Mouse (Mus musculus) ES-Bruce4 (cell line): ENCODE data around the gene Osbpl2. TPM values are rescaled to one million over a fixed set of nuclear protein-coding genes. Genes with fewer than 3 reads are reported as not detected.

Experiments
- H3K27ac ChIP-seq: 2 replicates; pipeline ENCODE4 v1.5.1; 2012; ENCODE audit warnings: low read length, inconsistent platforms; ENCODE audit not compliant: insufficient read depth
- H3K27me3 ChIP-seq: 2 replicates; pipeline ENCODE4 v1.6.1; 2012; ENCODE audit warnings: mild to moderate bottlenecking, low read length, inconsistent platforms; ENCODE audit not compliant: control insufficient read depth, poor library complexity, insufficient read depth, severe bottlenecking
- H3K36me3 ChIP-seq: 2 replicates; pipeline ENCODE4 v1.6.1; 2012; ENCODE audit warnings: inconsistent platforms, mild to moderate bottlenecking, low read length, moderate library complexity; ENCODE audit not compliant: control insufficient read depth, poor library complexity, insufficient read depth, severe bottlenecking
- H3K4me1 ChIP-seq: one replicate; pipeline ENCODE4 v1.8.1; 2011; ENCODE audit warnings: low read length; ENCODE audit not compliant: control insufficient read depth, insufficient read depth
- H3K4me3 ChIP-seq: 2 replicates; pipeline ENCODE4 v1.5.1; 2011; ENCODE audit warnings: low read depth, mild to moderate bottlenecking, low read length
- H3K9ac ChIP-seq: 2 replicates; pipeline ENCODE4 v1.6.1; 2012; ENCODE audit warnings: low read depth, mild to moderate bottlenecking, inconsistent platforms; ENCODE audit not compliant: poor library complexity, severe bottlenecking
- H3K9me3 ChIP-seq: replicated peaks from 2 replicates; pipeline ENCODE4 v1.6.1; 2012; ENCODE audit warnings: mild to moderate bottlenecking, low read length, inconsistent platforms; ENCODE audit not compliant: control insufficient read depth, poor library complexity, insufficient read depth, severe bottlenecking
- CTCF ChIP-seq: IDR thresholded peaks from one replicate; pipeline ENCODE4 v1.8.1; 2011; ENCODE audit warnings: low read depth, low read length
- EP300 ChIP-seq: IDR thresholded peaks from 2 replicates; pipeline ENCODE4 v1.6.1; 2011; ENCODE audit warnings: low read depth, low read length; ENCODE audit not compliant: insufficient read depth
- POLR2A ChIP-seq: IDR thresholded peaks from one replicate; pipeline ENCODE4 v1.8.1; 2011; ENCODE audit warnings: low read length; ENCODE audit not compliant: insufficient read depth
- polyA plus RNA-seq: library from polyadenylated mRNA; stranded (reverse); fragments of >200 nt; gene quantifications from 2 replicates; pipeline ENCODE4 v1.2.4, GENCODE M21; 2011; ENCODE audit warnings: low read depth; ENCODE audit not compliant: missing spikeins, insufficient read depth, insufficient read length

The Osbpl2 gene
- polyA plus RNA-seq, 1 experiment, result 18.9 TPM

DNA sequence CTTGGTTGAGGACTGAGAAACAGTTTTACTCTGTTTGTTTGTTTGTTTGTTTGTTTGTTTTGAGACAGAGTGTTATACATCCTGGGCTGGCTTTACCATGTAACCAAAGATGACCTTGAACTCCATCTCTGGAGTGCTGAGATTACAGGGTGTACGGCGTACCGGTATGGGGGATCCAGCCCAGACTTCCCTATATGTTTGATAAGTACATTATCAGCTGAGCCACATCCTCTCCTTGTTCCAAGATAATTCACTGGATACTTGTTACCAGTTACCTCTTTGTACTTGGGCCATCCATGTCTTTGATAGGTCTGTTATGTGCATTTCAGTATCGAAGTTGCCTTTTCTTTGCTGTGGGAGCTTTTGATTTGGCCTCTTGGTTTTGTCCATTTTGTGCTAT, 14.1 kb downstream of the Osbpl2 start:
- H3K27ac ChIP-seq, result no peak overlapping the region
- H3K36me3 ChIP-seq, result no peaks in the 10 kb centered on the region
- H3K27me3 ChIP-seq, result no peaks in the 10 kb centered on the region
- H3K9me3 ChIP-seq, result no peaks in the 10 kb centered on the region
- H3K4me3 ChIP-seq, result no peak overlapping the region
- TF ChIP-seq EP300 (no peak), POLR2A (no peak), CTCF (no peak)
- H3K9ac ChIP-seq, result no peak overlapping the region
- H3K4me1 ChIP-seq, result no peaks in the 10 kb centered on the region

DNA sequence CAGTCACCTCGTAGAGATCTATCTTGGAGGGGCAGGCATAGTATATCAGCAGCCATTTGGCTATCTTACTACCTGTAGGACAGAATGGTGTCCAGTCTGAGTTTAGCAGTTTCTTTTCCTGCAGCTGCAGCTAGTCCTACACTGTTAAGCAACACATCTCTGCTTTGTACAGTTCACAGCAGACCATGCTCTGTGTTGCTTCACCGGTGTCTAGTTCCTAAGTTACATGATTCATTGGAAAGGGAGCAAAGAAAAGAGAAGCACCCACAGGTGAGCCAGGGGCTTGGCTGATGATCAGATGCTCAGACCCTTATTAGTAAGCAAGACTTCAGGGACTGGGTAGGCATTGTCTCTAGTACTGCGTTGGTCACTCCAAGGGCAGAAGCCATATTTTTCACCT, 14.8 kb downstream of the Osbpl2 start:
- no peak for TF ChIP-seq EP300
- TF ChIP-seq CTCF, result no peak
- TF ChIP-seq POLR2A, result no peak
- H3K9ac ChIP-seq, result no peak overlapping the region
- H3K9me3 ChIP-seq, result no peaks in the 10 kb centered on the region

GRCm38 (mm10) chr2:180135414-180135813, 16.3 kb downstream of the Osbpl2 start:
- Histone ChIP-seq H3K27ac (no peak overlapping the region), H3K4me1 (no peaks in the 10 kb centered on the region), H3K27me3 (no peaks in the 10 kb centered on the region), H3K36me3 (no peaks in the 10 kb centered on the region), H3K9ac (no peak overlapping the region), H3K4me3 (no peak overlapping the region), H3K9me3 (no peaks in the 10 kb centered on the region)
- TF ChIP-seq EP300, result no peak

More for the DNA sequence above, 14.8 kb downstream of the Osbpl2 start:
- Histone ChIP-seq H3K36me3 (no peaks in the 10 kb centered on the region), H3K27me3 (no peaks in the 10 kb centered on the region), H3K27ac (no peak overlapping the region), H3K4me1 (no peaks in the 10 kb centered on the region), H3K4me3 (no peak overlapping the region)

- H3K9ac ChIP-seq, result no peak overlapping the region
- H3K4me3 ChIP-seq, result no peak overlapping the region
- no peaks in the 10 kb centered on the region for H3K9me3 ChIP-seq
- no peak overlapping the region for H3K27ac ChIP-seq
- no peaks in the 10 kb centered on the region for H3K4me1 ChIP-seq
- H3K27me3 ChIP-seq, result no peaks in the 10 kb centered on the region
- H3K36me3 ChIP-seq, result peaks cover 4% of the 10 kb centered on the region; the same call in 1 of the 2 replicates
- TF ChIP-seq CTCF (no peak), POLR2A (no peak), EP300 (no peak)
These were observed 27.0 kb downstream of the Osbpl2 start for GRCm38 (mm10) chr2:180146091-180146490.

DNA sequence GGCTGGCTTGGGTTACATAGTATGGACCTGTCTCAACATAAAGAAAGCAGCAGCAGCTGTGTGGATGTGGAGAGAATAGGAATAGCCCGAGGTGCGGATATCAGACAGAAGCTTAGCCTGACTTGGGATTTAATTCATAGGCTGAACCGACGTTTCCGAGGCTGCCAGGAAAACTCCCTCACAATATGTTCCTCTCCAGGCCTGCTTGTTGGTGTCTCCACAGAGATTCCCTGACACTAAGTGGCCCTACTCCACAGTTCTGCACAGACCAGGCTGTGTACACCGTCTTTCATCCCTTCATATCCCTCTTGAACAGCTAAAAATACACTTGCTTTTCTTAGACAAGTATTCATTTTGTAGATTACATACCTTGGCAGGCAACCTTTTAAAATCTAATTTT, 28.3 kb downstream of the Osbpl2 start:
- no peak overlapping the region for H3K27ac ChIP-seq
- no peaks in the 10 kb centered on the region for H3K4me1 ChIP-seq
- no peak for TF ChIP-seq POLR2A
- no peak for TF ChIP-seq EP300
- no peak for TF ChIP-seq CTCF
- H3K9me3 ChIP-seq, result no peaks in the 10 kb centered on the region
- H3K9ac ChIP-seq, result no peak overlapping the region
- H3K4me3 ChIP-seq, result no peak overlapping the region
- H3K36me3 ChIP-seq, result peaks cover 4% of the 10 kb centered on the region; the same call in 1 of the 2 replicates
- no peaks in the 10 kb centered on the region for H3K27me3 ChIP-seq

DNA sequence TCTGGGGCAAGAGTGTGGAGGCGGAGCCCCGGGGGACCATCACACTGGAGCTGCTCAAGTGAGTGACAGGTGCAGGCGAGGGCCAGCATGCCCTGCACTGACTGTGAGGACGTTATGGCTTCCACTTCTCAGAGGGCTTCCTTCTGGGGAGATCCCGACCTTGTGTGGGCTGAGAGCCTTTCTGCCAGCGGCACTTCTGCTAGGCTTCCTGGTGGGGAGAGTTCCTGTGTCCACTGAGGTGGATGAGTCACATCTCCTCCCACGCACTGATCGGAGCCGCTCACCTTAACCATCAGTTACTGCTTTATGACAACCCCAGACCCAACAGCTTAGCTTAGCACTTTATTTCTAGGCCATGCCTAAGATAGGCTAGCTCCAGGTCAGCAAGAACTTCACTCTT, 29.4 kb downstream of the Osbpl2 start:
- TF ChIP-seq CTCF (no peak), EP300 (no peak), POLR2A (no peak)
- H3K9ac ChIP-seq, result no peak overlapping the region
- no peaks in the 10 kb centered on the region for H3K4me1 ChIP-seq
- peaks cover 4% of the 10 kb centered on the region; the same call in 1 of the 2 replicates for H3K36me3 ChIP-seq
- H3K27me3 ChIP-seq, result no peaks in the 10 kb centered on the region
- H3K27ac ChIP-seq, result no peak overlapping the region
- no peaks in the 10 kb centered on the region for H3K9me3 ChIP-seq
- no peak overlapping the region for H3K4me3 ChIP-seq
